Mouse (Mus musculus) CH12.LX (cell line): Measurements from ENCODE around the gene Ppp2r5e.

Experiments used
- POLR2A ChIP-seq: IDR thresholded peaks from 2 replicates; pipeline ENCODE4 v1.6.1; 2011; ENCODE audit warnings: low read depth, mild to moderate bottlenecking, improper control_type of control experiment, low read length
- RCOR1 ChIP-seq: conservative IDR thresholded peaks from 2 replicates; pipeline ENCODE4 v1.6.1; 2012; ENCODE audit warnings: low read depth, mild to moderate bottlenecking, inconsistent platforms, low read length, improper control_type of control experiment

DNA sequence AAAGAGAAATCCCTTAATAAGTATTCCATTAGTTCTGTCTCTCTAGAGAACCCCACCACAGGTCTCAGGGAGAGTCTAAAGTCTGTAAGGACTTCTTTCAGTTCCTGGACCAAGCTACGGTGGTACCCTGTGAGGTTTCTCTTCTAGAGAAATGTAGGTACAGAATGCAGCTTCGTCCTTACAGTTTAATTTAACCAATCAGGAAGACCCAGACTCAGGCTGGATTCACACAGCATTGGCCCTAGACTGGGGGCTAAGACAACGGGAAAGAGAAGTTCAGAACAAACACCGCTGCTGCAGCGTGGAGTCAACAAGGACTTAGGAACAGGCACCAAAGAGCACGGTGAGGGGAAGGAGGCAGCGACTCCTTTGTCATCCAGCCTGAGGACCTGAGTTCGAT lies 20.8 kb upstream of the Ppp2r5e start:
- TF ChIP-seq POLR2A (no peak), RCOR1 (no peak)
